Mouse (Mus musculus) kidney, adult 10 weeks (tissue): ENCODE measurements around the gene Mllt6. TPM values are rescaled to one million over a fixed set of nuclear protein-coding genes. Genes with fewer than 3 reads are reported as not detected.

Source experiments
- polyA plus RNA-seq: library from polyadenylated mRNA; stranded (reverse); fragments of 350-450 nt; fragmentation: Illumina TruSeq; extraction: RNeasy Lipid Tissue Mini Kit (QIAGEN cat#74804); gene quantifications from one replicate; pipeline ENCODE4 v1.2.3, GENCODE M21; 2014; ENCODE audit warnings: low read depth, low replicate concordance

The Mllt6 gene
- 4.9 TPM for polyA plus RNA-seq

GRCm38 (mm10) chr11:97662893-97663527 is at the start of gene Mllt6:
Mllt6 (plus strand) TSS chr11:97663414.

GRCm38 (mm10) chr11:97629576-97629975 is 33.6 kb upstream of the Mllt6 start, which contains the start of gene Epop:
Epop (minus strand) TSS chr11:97629702.

GRCm38 (mm10) chr11:97685613-97686321 is 22.6 kb downstream of the Mllt6 start, which contains the start of gene Cisd3:
Cisd3 (plus strand) TSS chr11:97685826.

GRCm38 (mm10) chr11:97700003-97700745 is 37.0 kb downstream of the Mllt6 start, which contains the start of gene Pcgf2:
Pcgf2 (minus strand) TSS chr11:97700497.

GRCm38 (mm10) chr11:97703039-97703826 is 40.0 kb downstream of the Mllt6 start, which contains the start of gene Psmb3:
Psmb3 (plus strand) TSS chr11:97703399.

Other genes starting within 250 kb of the Mllt6 start
- gene Arhgap23, start 247.9 kb upstream of the Mllt6 start, polyA plus RNA-seq: 1.4 TPM
- not detected for gene 4933428G20Rik, start 163.1 kb upstream of the Mllt6 start, polyA plus RNA-seq
- gene Srcin1, start 87.2 kb upstream of the Mllt6 start, polyA plus RNA-seq: 0.77 TPM
- not detected for gene Epop, start 33.7 kb upstream of the Mllt6 start, polyA plus RNA-seq
- 12.9 TPM for gene Cisd3, start 22.4 kb downstream of the Mllt6 start, polyA plus RNA-seq
- gene Pcgf2, start 37.1 kb downstream of the Mllt6 start, polyA plus RNA-seq: 2.9 TPM
- 7.2 TPM for gene Psmb3, start 40.0 kb downstream of the Mllt6 start, polyA plus RNA-seq
- gene Pip4k2b, start 81.3 kb downstream of the Mllt6 start, polyA plus RNA-seq: 4.6 TPM
- 11.6 TPM for gene Cwc25, start 103.1 kb downstream of the Mllt6 start, polyA plus RNA-seq
- not detected for gene 1700001P01Rik, start 112.5 kb downstream of the Mllt6 start, polyA plus RNA-seq
- 1,275 TPM for gene Rpl23, start 119.0 kb downstream of the Mllt6 start, polyA plus RNA-seq
- gene Lasp1, start 135.6 kb downstream of the Mllt6 start, polyA plus RNA-seq: 32.3 TPM
- gene B230217C12Rik, start 177.4 kb downstream of the Mllt6 start, polyA plus RNA-seq: 3.2 TPM
- gene Fbxo47, start 220.7 kb downstream of the Mllt6 start, polyA plus RNA-seq: 3.6 TPM